Mouse (Mus musculus): ENCODE data around the gene Mt2. TPM values are rescaled to one million over a fixed set of nuclear protein-coding genes. Genes with fewer than 3 reads are reported as not detected.
"Not testable (repeated sequence)": the region's sequence is repeated elsewhere in the genome, so short reads cannot be mapped to it uniquely, and the experiment has no call there.

Mt2 gene
- 11.5 and 17.9 TPM in 2 replicates for polyA plus RNA-seq (2015; fragmentation: Nextera tagmentation; extraction: Ambion mirVana)

DNA sequence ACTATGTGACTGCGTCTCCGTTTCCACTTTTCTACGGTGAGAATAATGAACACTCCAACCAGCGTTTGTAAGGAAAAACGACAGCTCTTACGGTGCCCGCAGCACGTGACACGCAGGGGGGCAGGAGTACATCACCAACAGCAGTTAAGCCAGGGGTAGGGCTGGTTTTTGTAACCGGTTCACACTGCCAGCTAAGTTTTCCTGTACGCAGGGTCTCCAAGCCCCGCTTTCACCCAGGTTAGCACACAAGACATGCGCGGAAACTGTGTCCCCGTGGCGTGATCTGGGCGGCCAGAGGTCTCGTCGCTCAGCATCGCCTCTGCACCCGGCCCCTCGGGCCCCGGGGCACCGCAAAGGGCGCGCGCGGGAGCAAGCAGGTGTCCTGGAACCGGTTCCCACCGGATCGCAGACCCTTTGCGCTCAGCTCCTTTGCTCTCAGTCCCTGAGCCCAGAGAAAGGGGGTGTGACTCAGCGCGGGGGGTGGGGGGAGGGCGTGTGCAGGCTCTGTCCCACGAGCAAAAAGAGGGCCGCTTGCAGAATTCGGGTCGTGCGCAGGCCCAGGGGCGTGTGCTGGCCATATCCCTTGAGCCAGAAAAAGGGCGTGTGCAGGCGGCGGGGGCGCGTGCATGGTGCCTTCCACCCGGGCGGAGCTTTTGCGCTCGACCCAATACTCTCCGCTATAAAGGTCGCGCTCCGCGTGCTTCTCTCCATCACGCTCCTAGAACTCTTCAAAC is at the start of gene Mt2:
TSS of gene Mt2 (plus strand) at position 590 of the 734 bp plus-strand sequence.
- H3K36me3 ChIP-seq (ENCODE audit: control insufficient read depth, insufficient read depth, low read length): no peaks in the 10 kb centered on the region
- peak within 1 kb of the TSS; percentile 95 for H3K4me2 ChIP-seq (ENCODE audit: low read length)
- H3K27me3 ChIP-seq (ENCODE audit: control insufficient read depth, insufficient read depth, low read depth, low read length): peaks cover 52% of the 10 kb centered on the region
- WGBS: under 1% methylated on average over 56 of the region's 56 CpGs
- H3K9ac ChIP-seq (ENCODE audit: low read depth, low read length): peak within 1 kb of the TSS; percentile 64
- H3K27ac ChIP-seq (ENCODE audit: low read length): no peak within 1 kb of the TSS
- H3K4me1 ChIP-seq (ENCODE audit: control insufficient read depth, insufficient read depth, low read length): peaks cover 19% of the 10 kb centered on the region
- ATAC-seq: peak; percentile 59; the same call in 1 of the 2 replicates
- peak within 1 kb of the TSS; percentile 49 for H3K4me3 ChIP-seq (ENCODE audit: low read depth, low read length)
- no peaks in the 10 kb centered on the region for H3K9me3 ChIP-seq (replicated peaks; ENCODE audit: control insufficient read depth, low read length, poor library complexity, severe bottlenecking)

DNA sequence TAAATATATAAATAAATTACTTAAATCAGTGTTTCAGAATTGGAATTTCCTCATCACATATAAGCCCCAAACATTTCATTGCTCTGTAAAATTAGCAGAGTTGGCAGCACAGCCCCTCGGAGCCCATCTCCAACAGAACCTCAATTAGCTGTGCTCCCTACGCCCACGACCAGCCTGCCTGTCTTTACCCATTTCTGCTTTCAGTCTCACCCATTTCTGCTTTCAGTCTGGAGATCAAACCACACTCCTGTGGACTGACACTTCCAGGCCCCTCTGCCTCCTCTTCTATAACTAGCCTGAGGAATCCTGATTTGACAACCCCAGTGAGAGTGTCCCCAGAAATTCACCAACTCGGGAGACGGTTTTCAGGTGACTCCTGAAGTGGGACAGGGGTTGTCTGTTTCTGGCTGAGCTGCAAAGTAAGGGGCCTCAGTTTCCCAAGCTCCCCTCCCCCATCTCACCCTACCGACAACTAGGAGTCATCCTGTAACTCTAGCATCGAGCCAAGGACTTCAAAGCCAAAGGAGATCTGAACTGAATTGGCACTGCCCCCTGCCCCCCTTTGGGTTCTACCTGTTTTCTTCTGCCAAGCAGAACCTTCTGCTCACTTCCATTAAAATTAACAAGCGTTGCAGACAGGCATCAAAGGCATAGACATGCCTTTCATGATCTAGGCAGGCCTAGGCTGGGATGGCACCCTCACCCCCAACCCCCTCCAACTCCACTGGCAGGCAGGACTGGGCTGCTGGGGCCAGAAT is 49.6 kb upstream of the Mt2 start:
- Histone ChIP-seq H3K36me3 (ENCODE audit: control insufficient read depth, insufficient read depth, low read length) (no peaks in the 10 kb centered on the region), H3K4me2 (ENCODE audit: low read length) (no peak overlapping the region), H3K9me3 (replicated peaks; ENCODE audit: control insufficient read depth, low read length, poor library complexity, severe bottlenecking) (no peaks in the 10 kb centered on the region), H3K27me3 (ENCODE audit: control insufficient read depth, insufficient read depth, low read depth, low read length) (no peaks in the 10 kb centered on the region), H3K9ac (ENCODE audit: low read depth, low read length) (no peak overlapping the region), H3K4me3 (ENCODE audit: low read depth, low read length) (no peak overlapping the region), H3K27ac (ENCODE audit: low read length) (no peak overlapping the region), H3K4me1 (ENCODE audit: control insufficient read depth, insufficient read depth, low read length) (peaks cover 11% of the 10 kb centered on the region)
- ATAC-seq: no peak
- WGBS: 47% methylated on average over 8 of the region's 8 CpGs

DNA sequence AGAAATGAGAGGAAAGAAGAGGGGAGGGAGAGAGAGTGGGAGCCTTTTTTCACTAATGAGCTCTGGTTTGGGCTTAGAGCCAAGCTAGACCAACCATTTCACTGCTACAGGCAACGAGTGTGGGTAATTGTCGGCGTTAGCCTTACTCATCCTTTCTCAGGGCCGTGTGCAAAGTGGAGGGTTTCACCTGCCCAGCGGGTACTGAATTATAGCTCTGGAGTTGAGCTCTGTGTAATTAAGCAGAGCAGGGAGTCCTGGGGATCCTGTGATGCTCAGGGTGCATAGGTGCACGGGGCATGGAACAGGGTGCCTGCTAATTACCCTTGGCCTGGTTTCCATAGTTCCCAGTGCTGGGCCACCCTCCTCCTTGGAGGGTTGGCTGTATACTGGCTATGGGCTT is 44.8 kb upstream of the Mt2 start:
- Histone ChIP-seq H3K4me1 (ENCODE audit: control insufficient read depth, insufficient read depth, low read length) (peaks cover 8% of the 10 kb centered on the region; the same call in 1 of the 2 replicates), H3K27ac (ENCODE audit: low read length) (no peak overlapping the region), H3K27me3 (ENCODE audit: control insufficient read depth, insufficient read depth, low read depth, low read length) (no peaks in the 10 kb centered on the region), H3K9ac (ENCODE audit: low read depth, low read length) (no peak overlapping the region), H3K4me3 (ENCODE audit: low read depth, low read length) (no peak overlapping the region), H3K36me3 (ENCODE audit: control insufficient read depth, insufficient read depth, low read length) (no peaks in the 10 kb centered on the region), H3K4me2 (ENCODE audit: low read length) (no peak overlapping the region), H3K9me3 (replicated peaks; ENCODE audit: control insufficient read depth, low read length, poor library complexity, severe bottlenecking) (no peaks in the 10 kb centered on the region)
- 51% methylated on average over 6 of the region's 6 CpGs for WGBS
- ATAC-seq: 0 out of 2 replicates have a peak, but pooled peaks have one; percentile 36

DNA sequence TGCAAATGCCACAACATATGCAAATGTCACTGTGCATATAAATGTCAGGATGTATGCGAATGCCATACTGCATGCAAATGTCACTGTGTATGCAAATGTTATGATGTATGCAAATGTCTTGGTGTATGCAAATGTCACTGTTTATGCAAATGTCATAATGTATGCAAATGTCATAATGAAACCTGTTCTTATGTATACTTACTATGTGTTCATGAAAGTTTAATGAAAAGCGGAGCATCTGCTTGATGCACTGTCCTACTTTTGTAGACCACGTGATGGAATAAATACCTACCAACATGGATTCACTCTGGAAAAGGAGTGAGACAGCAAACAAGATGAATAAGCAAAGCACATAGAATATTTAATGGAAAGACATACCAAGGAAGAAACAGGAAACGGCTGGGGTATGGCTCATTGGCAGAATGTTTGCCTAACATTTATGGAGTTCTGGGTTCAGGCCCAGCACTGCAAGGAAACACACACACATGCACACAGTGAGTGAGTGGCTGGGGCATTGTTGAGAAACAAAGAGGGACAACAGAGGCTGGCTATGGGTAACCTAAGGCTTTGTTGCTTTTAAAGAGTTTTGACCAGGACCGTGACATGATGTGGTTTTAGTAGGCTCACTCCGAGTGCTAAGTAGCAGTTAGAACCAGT is 43.2 kb upstream of the Mt2 start:
- no peak overlapping the region for H3K4me2 ChIP-seq (ENCODE audit: low read length)
- no peak overlapping the region for H3K4me3 ChIP-seq (ENCODE audit: low read depth, low read length)
- no peak overlapping the region for H3K9ac ChIP-seq (ENCODE audit: low read depth, low read length)
- ATAC-seq: no peak
- no peaks in the 10 kb centered on the region for H3K4me1 ChIP-seq (ENCODE audit: control insufficient read depth, insufficient read depth, low read length)
- 67% methylated on average over 6 of the region's 6 CpGs for WGBS
- H3K36me3 ChIP-seq (ENCODE audit: control insufficient read depth, insufficient read depth, low read length): no peaks in the 10 kb centered on the region
- no peak overlapping the region for H3K27ac ChIP-seq (ENCODE audit: low read length)
- H3K9me3 ChIP-seq (replicated peaks; ENCODE audit: control insufficient read depth, low read length, poor library complexity, severe bottlenecking): no peaks in the 10 kb centered on the region
- H3K27me3 ChIP-seq (ENCODE audit: control insufficient read depth, insufficient read depth, low read depth, low read length): no peaks in the 10 kb centered on the region

DNA sequence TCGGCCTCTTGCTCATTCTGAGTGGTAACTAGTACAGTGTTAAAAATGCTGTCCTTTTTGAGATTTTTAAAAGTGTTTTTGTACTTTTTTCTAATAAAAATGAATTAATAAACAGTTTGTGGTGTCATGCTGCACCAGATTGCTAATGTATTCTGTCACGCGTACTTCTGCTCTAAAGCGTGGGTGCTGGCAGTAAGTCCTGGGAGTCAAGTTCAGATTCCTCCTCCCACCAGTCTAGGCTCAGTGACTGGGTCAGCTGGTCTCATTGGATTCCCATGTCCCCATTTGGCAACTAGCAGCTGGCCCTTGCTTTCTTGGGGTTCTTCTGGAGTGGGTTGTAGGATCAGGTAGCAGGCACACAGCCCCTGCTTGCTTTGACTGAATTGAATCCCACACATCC is 42.3 kb upstream of the Mt2 start:
- no peak overlapping the region for H3K4me2 ChIP-seq (ENCODE audit: low read length)
- no peaks in the 10 kb centered on the region for H3K36me3 ChIP-seq (ENCODE audit: control insufficient read depth, insufficient read depth, low read length)
- H3K4me3 ChIP-seq (ENCODE audit: low read depth, low read length): no peak overlapping the region
- WGBS: 90% methylated on average over 4 of the region's 4 CpGs
- H3K9me3 ChIP-seq (replicated peaks; ENCODE audit: control insufficient read depth, low read length, poor library complexity, severe bottlenecking): no peaks in the 10 kb centered on the region
- no peak overlapping the region for H3K9ac ChIP-seq (ENCODE audit: low read depth, low read length)
- H3K4me1 ChIP-seq (ENCODE audit: control insufficient read depth, insufficient read depth, low read length): no peaks in the 10 kb centered on the region
- H3K27ac ChIP-seq (ENCODE audit: low read length): no peak overlapping the region
- ATAC-seq: no peak
- H3K27me3 ChIP-seq (ENCODE audit: control insufficient read depth, insufficient read depth, low read depth, low read length): no peaks in the 10 kb centered on the region

DNA sequence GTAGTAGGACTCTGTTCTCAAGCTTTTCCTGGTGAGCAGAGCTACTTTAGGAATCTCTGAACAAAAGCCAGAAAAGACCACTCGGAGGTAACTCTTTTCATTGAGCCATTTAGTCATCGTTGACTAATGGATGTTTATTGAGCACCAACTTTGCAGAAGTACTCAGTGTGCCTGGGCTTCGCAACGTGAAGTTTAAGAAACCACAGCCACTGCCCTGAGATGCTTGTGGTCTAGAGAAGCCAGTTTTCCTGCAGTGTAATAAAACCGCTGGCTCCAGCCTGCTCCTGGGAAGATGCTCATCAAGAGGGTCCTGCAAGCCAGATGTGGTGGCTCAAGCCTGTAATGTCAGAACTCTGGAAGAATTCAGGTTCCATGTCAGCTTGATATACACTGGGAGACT is 40.4 kb upstream of the Mt2 start:
- H3K27me3 ChIP-seq (ENCODE audit: control insufficient read depth, insufficient read depth, low read depth, low read length): no peaks in the 10 kb centered on the region
- H3K9ac ChIP-seq (ENCODE audit: low read depth, low read length): no peak overlapping the region
- H3K9me3 ChIP-seq (replicated peaks; ENCODE audit: control insufficient read depth, low read length, poor library complexity, severe bottlenecking): no peaks in the 10 kb centered on the region
- 81% methylated on average over 5 of the region's 5 CpGs for WGBS
- H3K27ac ChIP-seq (ENCODE audit: low read length): no peak overlapping the region
- no peak overlapping the region for H3K4me2 ChIP-seq (ENCODE audit: low read length)
- H3K4me1 ChIP-seq (ENCODE audit: control insufficient read depth, insufficient read depth, low read length): no peaks in the 10 kb centered on the region
- H3K4me3 ChIP-seq (ENCODE audit: low read depth, low read length): no peak overlapping the region
- ATAC-seq: no peak
- H3K36me3 ChIP-seq (ENCODE audit: control insufficient read depth, insufficient read depth, low read length): no peaks in the 10 kb centered on the region

DNA sequence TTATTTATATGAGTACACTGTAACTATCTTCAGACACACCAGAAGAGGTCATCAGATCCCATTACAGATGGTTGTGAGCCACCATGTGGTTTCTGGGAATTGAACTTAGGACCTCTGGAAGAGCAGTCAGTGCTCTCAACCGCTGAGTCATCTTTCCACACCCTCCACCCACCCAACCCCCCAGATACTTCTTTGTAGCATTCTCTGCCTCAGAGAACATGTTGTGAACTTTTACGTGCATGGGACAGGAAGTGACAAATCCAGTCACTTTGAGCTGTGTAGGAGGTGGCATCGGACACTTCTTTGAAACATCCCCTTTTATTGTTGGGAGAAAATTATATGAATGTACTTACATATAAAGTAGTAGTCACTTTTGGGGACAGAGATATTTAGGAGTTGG is 37.9 kb upstream of the Mt2 start:
- not testable (repeated sequence) for H3K9ac ChIP-seq (ENCODE audit: low read depth, low read length); ATAC-seq; H3K4me3 ChIP-seq (ENCODE audit: low read depth, low read length); H3K4me2 ChIP-seq (ENCODE audit: low read length); H3K9me3 ChIP-seq (replicated peaks; ENCODE audit: control insufficient read depth, low read length, poor library complexity, severe bottlenecking); H3K27ac ChIP-seq (ENCODE audit: low read length); H3K36me3 ChIP-seq (ENCODE audit: control insufficient read depth, insufficient read depth, low read length); H3K27me3 ChIP-seq (ENCODE audit: control insufficient read depth, insufficient read depth, low read depth, low read length); H3K4me1 ChIP-seq (ENCODE audit: control insufficient read depth, insufficient read depth, low read length)
- 71% methylated on average over 3 of the region's 3 CpGs for WGBS

DNA sequence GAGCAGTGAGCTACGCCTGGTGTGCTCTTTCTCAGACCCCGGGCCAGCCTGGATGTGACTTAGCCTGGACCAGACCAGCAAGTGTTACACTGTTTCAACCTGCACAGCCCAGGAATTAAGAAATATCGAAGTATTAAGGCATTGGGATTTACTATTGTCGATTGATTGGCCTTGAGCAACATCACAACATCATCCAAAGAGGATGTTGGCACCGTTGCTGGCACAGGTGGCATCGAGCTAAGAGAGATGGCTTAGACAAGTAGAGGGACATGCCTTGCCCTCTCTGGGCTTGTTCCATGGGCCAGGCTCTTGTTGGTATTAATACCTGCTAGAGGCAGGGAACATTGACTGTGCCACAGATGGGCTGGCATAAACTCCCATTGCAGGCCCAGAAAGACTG is 36.9 kb upstream of the Mt2 start:
- 90% methylated on average over 6 of the region's 6 CpGs for WGBS
- Histone ChIP-seq H3K36me3 (ENCODE audit: control insufficient read depth, insufficient read depth, low read length) (no peaks in the 10 kb centered on the region), H3K4me2 (ENCODE audit: low read length) (no peak overlapping the region), H3K4me1 (ENCODE audit: control insufficient read depth, insufficient read depth, low read length) (no peaks in the 10 kb centered on the region), H3K27me3 (ENCODE audit: control insufficient read depth, insufficient read depth, low read depth, low read length) (no peaks in the 10 kb centered on the region), H3K27ac (ENCODE audit: low read length) (no peak overlapping the region), H3K9ac (ENCODE audit: low read depth, low read length) (no peak overlapping the region), H3K9me3 (replicated peaks; ENCODE audit: control insufficient read depth, low read length, poor library complexity, severe bottlenecking) (no peaks in the 10 kb centered on the region), H3K4me3 (ENCODE audit: low read depth, low read length) (no peak overlapping the region)
- no peak for ATAC-seq

DNA sequence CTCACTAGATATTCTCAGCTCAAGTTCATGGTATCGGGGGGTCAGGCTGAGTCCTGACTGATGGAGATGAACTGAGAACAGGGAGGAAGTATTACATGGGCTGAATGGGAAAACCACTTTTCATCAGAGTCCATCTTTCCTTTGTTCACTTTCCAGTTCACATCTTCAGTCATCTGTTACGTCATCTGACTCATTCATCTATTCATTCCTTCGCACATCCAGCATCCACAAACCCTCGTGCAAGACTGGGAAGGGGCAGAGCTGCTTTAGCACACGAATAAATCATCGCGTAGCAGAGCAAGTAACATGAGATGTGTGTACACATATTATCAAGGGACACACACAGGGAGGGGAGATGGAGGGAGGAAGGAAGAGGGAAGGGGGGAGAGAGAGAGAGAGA is 36.3 kb upstream of the Mt2 start:
- Histone ChIP-seq H3K36me3 (ENCODE audit: control insufficient read depth, insufficient read depth, low read length) (no peaks in the 10 kb centered on the region), H3K27ac (ENCODE audit: low read length) (no peak overlapping the region), H3K9me3 (replicated peaks; ENCODE audit: control insufficient read depth, low read length, poor library complexity, severe bottlenecking) (no peaks in the 10 kb centered on the region), H3K4me1 (ENCODE audit: control insufficient read depth, insufficient read depth, low read length) (no peaks in the 10 kb centered on the region), H3K4me3 (ENCODE audit: low read depth, low read length) (no peak overlapping the region), H3K27me3 (ENCODE audit: control insufficient read depth, insufficient read depth, low read depth, low read length) (no peaks in the 10 kb centered on the region), H3K9ac (ENCODE audit: low read depth, low read length) (no peak overlapping the region), H3K4me2 (ENCODE audit: low read length) (no peak overlapping the region)
- WGBS: 77% methylated on average over 7 of the region's 7 CpGs
- no peak for ATAC-seq
